ENCODE assay signal across 8 mouse cellular contexts in the genomic region with DNA sequence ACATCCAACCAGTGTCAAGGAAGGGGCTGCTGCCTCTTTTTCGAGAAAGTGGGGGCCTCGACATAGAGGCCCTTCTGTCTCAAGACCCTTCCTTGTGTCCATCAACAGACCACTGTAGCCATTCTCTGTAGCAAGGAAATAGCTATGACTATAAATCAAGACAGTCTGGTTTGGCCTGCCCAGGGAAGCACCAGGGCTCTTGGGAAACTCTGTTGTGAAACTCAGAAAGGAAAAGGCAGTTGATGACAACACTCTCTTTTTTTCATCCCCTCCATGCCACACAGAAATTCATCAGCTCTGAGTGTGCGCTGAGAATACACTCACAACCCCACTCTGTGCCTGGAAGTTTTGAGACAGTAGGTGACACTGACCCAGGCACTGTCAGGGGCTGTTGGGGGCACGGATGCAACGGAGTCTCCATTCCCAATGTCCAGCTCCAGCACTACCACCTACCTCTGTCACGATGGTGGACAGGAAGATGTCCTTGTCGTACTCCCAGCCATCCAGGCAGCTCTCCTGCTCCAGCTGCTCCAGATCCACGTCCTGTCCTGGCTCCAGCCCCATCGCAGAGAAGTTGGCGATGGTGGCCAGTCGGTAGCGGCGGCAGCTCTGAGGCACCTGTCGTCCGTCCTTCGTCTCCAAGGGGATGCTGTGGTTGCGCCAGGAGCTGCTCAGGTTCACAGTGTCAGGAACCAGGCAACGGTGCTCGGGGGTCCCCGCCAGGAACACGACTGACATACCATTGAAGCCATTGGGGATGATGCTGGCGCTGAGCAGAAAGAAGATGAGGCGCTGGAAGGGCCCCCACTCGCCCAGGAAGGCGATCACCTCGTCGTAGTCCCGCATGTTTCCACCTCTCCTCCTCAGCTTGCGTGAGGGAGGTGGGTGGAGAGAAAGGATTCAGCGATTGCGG. TPM values are rescaled to one million over a fixed set of nuclear protein-coding genes. Genes with fewer than 3 reads are reported as not detected.
DNase-seq lines count a peak whose midpoint lies in the region; ATAC-seq and TF ChIP-seq lines count a peak whose summit lies in the region.

No protein-coding gene starts in this region.

- H3K27ac ChIP-seq in heart, embryonic 14.5 days (replicated peaks in 1 of 2; ENCODE audit: control insufficient read depth in 1 of 2, insufficient read depth in 1 of 2, low read depth in 2 of 2, low read length in 2 of 2), result no peak overlapping the region
- H3K27ac ChIP-seq in MEL (ENCODE audit: control insufficient read depth, low read depth, low read length), result peak overlapping the region; percentile 44
- H3K27ac ChIP-seq in embryonic facial prominence, embryonic 12.5 days, result no peak overlapping the region
- no peak overlapping the region for H3K27ac ChIP-seq in limb, embryonic 11.5 days (replicated peaks; ENCODE audit: low read depth, low read length)
- H3K27ac ChIP-seq in neural tube, embryonic 12.5 days, result no peak overlapping the region

- no peak for TF ChIP-seq EP300 in MEL (IDR thresholded peaks at IDR 0.05; ENCODE audit: low read depth in 1 of 2, low read length in 2 of 2)

- peak overlapping the region; percentile 52 to 55 for H3K4me3 ChIP-seq in heart, embryonic 14.5 days (ENCODE audit: control insufficient read depth in 1 of 2, insufficient read depth in 1 of 2, low read depth in 1 of 2, low read length in 2 of 2)
- peak overlapping the region; percentile 65 to 93 for H3K4me3 ChIP-seq in MEL (ENCODE audit: control insufficient read depth in 1 of 2, insufficient read depth in 1 of 2, low read depth in 2 of 2, low read length in 2 of 2)
- H3K4me3 ChIP-seq in embryonic facial prominence, embryonic 12.5 days, result peak overlapping the region; percentile 51
- peak overlapping the region; percentile 41 for H3K4me3 ChIP-seq in limb, embryonic 11.5 days (ENCODE audit: low read depth, low read length)
- H3K4me3 ChIP-seq in neural tube, embryonic 12.5 days, result peak overlapping the region; percentile 52

- H3K9ac ChIP-seq in heart, embryonic 14.5 days (ENCODE audit: low read length), result peak overlapping the region; percentile 74
- H3K9ac ChIP-seq in MEL (ENCODE audit: control insufficient read depth, low read depth, low read length, poor library complexity, severe bottlenecking), result peak overlapping the region; percentile 74
- H3K9ac ChIP-seq in embryonic facial prominence, embryonic 12.5 days, result peak overlapping the region; percentile 58
- H3K9ac ChIP-seq in limb, embryonic 11.5 days (ENCODE audit: low read length), result peak overlapping the region; percentile 67
- H3K9ac ChIP-seq in neural tube, embryonic 12.5 days, result peak overlapping the region; percentile 64; the same call in 1 of the 2 replicates

- WGBS in heart, embryonic 14.5 days, result 18% methylated on average over 31 of the region's 31 CpGs
- WGBS in embryonic facial prominence, embryonic 12.5 days, result 17% methylated on average over 31 of the region's 31 CpGs
- 16% methylated on average over 31 of the region's 31 CpGs for WGBS in limb, embryonic 11.5 days
- 17% methylated on average over 31 of the region's 31 CpGs for WGBS in neural tube, embryonic 12.5 days

- TF ChIP-seq POLR2A in MEL (IDR thresholded peaks at IDR 0.05; ENCODE audit: control insufficient read depth in 1 of 2, insufficient read depth in 1 of 2, low read depth in 1 of 2, low read length in 2 of 2, poor library complexity in 1 of 2), result no peak

- H3K4me2 ChIP-seq in heart, embryonic 14.5 days (ENCODE audit: low read length), result peak overlapping the region; percentile 97
- peak overlapping the region; percentile 87 for H3K4me2 ChIP-seq in embryonic facial prominence, embryonic 12.5 days (replicated peaks)
- peak overlapping the region; percentile 78 for H3K4me2 ChIP-seq in limb, embryonic 11.5 days (ENCODE audit: low read depth, severe bottlenecking)
- H3K4me2 ChIP-seq in neural tube, embryonic 12.5 days (replicated peaks), result peak overlapping the region; percentile 95

- H3K79me2 ChIP-seq in MEL (ENCODE audit: control insufficient read depth, insufficient read depth, low read length, poor library complexity), result peaks cover 3% of the 10 kb centered on the region; the same call in 1 of the 2 replicates

- no peaks in the 10 kb centered on the region for H3K36me3 ChIP-seq in heart, embryonic 14.5 days (ENCODE audit: control insufficient read depth, insufficient read depth, low read length)
- peaks cover 0 to 33% of the 10 kb centered on the region in 2 experiments; a peak in 2 of 4 replicates for H3K36me3 ChIP-seq in MEL (ENCODE audit: control insufficient read depth in 1 of 2, insufficient read depth in 2 of 2, low read length in 2 of 2)
- H3K36me3 ChIP-seq in embryonic facial prominence, embryonic 12.5 days, result no peaks in the 10 kb centered on the region
- no peaks in the 10 kb centered on the region; the same call in 1 of the 2 replicates for H3K36me3 ChIP-seq in limb, embryonic 11.5 days (ENCODE audit: control insufficient read depth, insufficient read depth, low read length)
- H3K36me3 ChIP-seq in neural tube, embryonic 12.5 days, result no peaks in the 10 kb centered on the region

- no peak for TF ChIP-seq RAD21 in MEL (IDR thresholded peaks at IDR 0.05; ENCODE audit: low read depth, low read length)

- DNase-seq in heart, adult 9 months (ENCODE audit: low spot score in 2 of 2), result no peak
- DNase-seq in MEL (ENCODE audit: low read depth, low spot score), result no peak
- peak; percentile 34 for DNase-seq in limb, embryonic 11.5 days (ENCODE audit: low spot score)
- no peak for DNase-seq in T-cell, adult 2 months (ENCODE audit: low spot score)
- DNase-seq in embryo, embryonic 10.5 days (ENCODE audit: low spot score), result no peak

- H3K4me1 ChIP-seq in heart, embryonic 14.5 days (ENCODE audit: control insufficient read depth in 2 of 2, insufficient read depth in 2 of 2, low read length in 2 of 2), result peaks cover 5 to 8% of the 10 kb centered on the region in 2 experiments
- H3K4me1 ChIP-seq in MEL (ENCODE audit: control insufficient read depth in 1 of 2, insufficient read depth in 2 of 2, low read length in 2 of 2), result peaks cover 29 to 39% of the 10 kb centered on the region in 2 experiments
- 0 out of 2 replicates have a peak, but pooled peaks cover 6% of the 10 kb centered on the region for H3K4me1 ChIP-seq in embryonic facial prominence, embryonic 12.5 days
- H3K4me1 ChIP-seq in limb, embryonic 11.5 days (ENCODE audit: control insufficient read depth, insufficient read depth, low read length), result 0 out of 2 replicates have a peak, but pooled peaks cover 3% of the 10 kb centered on the region
- H3K4me1 ChIP-seq in neural tube, embryonic 12.5 days, result peaks cover 11% of the 10 kb centered on the region

- no peak for TF ChIP-seq CTCF in MEL (IDR thresholded peaks at IDR 0.05 in 2 of 3, conservative IDR thresholded peaks at IDR 0.05 in 1 of 3; ENCODE audit: control insufficient read depth in 1 of 3, insufficient read depth in 1 of 3, low read depth in 2 of 3, low read length in 3 of 3, poor library complexity in 1 of 3, severe bottlenecking in 1 of 3)

- H3K9me3 ChIP-seq in heart, embryonic 14.5 days (ENCODE audit: control insufficient read depth, low read length), result no peaks in the 10 kb centered on the region
- no peaks in the 10 kb centered on the region for H3K9me3 ChIP-seq in MEL (replicated peaks; ENCODE audit: insufficient read depth, low read length)
- H3K9me3 ChIP-seq in embryonic facial prominence, embryonic 12.5 days, result no peaks in the 10 kb centered on the region
- no peaks in the 10 kb centered on the region for H3K9me3 ChIP-seq in limb, embryonic 11.5 days (ENCODE audit: control insufficient read depth, low read length)
- H3K9me3 ChIP-seq in neural tube, embryonic 12.5 days, result no peaks in the 10 kb centered on the region

- peaks cover 32% of the 10 kb centered on the region for H3K27me3 ChIP-seq in heart, embryonic 14.5 days (ENCODE audit: control insufficient read depth, insufficient read depth, low read length)
- no peaks in the 10 kb centered on the region for H3K27me3 ChIP-seq in MEL (ENCODE audit: control insufficient read depth in 1 of 2, insufficient read depth in 2 of 2, low read length in 2 of 2)
- H3K27me3 ChIP-seq in embryonic facial prominence, embryonic 12.5 days, result peaks cover 23% of the 10 kb centered on the region
- H3K27me3 ChIP-seq in limb, embryonic 11.5 days (ENCODE audit: control insufficient read depth, insufficient read depth, low read length), result peaks cover 10% of the 10 kb centered on the region
- H3K27me3 ChIP-seq in neural tube, embryonic 12.5 days (replicated peaks), result peaks cover 25% of the 10 kb centered on the region

- ATAC-seq in heart, embryonic 14.5 days (ENCODE audit: insufficient number of reproducible peaks, insufficient read depth, low FRiP score, low read depth), result no peak
- no peak for ATAC-seq in embryonic facial prominence, embryonic 12.5 days (ENCODE audit: insufficient number of reproducible peaks, insufficient read depth, low FRiP score, low TSS enrichment)
- ATAC-seq in limb, embryonic 11.5 days (ENCODE audit: insufficient number of reproducible peaks, low FRiP score, low TSS enrichment, low read depth), result no peak
- ATAC-seq in neural tube, embryonic 12.5 days (ENCODE audit: low FRiP score, low read depth), result no peak; the same call in 1 of the 2 replicates

RNA-seq across cellular contexts. Expression of gene Slc22a4, which starts 0.5 kb away (rescaled TPM):
- polyA plus RNA-seq in heart, embryonic 14.5 days (2014; fragmentation: Nextera tagmentation; extraction: Ambion mirVana), result 0.26 and 1.3 TPM in 2 replicates
- total RNA-seq in MEL (2012; rRNA removed), result 2.3 and 3.5 TPM in 2 replicates
- polyA plus RNA-seq in MEL (2012; ENCODE audit: insufficient read depth in 1 of 2, insufficient read length in 2 of 2, low read depth in 1 of 2, low replicate concordance in 2 of 2, missing spikeins in 1 of 2), result 1 to 10 TPM in 1 of 2 experiments, not detected in 1; 5.8 TPM
- polyA plus RNA-seq in embryonic facial prominence, embryonic 12.5 days (2016; fragmentation: Nextera tagmentation; extraction: Ambion mirVana), result 2.0 and 2.9 TPM in 2 replicates
- polyA plus RNA-seq in limb, embryonic 11.5 days (2014; fragmentation: Nextera tagmentation; extraction: Ambion mirVana), result 0.89 and 1.1 TPM in 2 replicates
- 1.5 and 2.3 TPM in 2 replicates for polyA plus RNA-seq in neural tube, embryonic 12.5 days (2016; fragmentation: Nextera tagmentation; extraction: Ambion mirVana)

RNA-seq across cellular contexts. Expression of gene Pdlim4, which starts 41.4 kb away (rescaled TPM):
- polyA plus RNA-seq in heart, embryonic 14.5 days (2014; fragmentation: Nextera tagmentation; extraction: Ambion mirVana), result 11.5 and 14.6 TPM in 2 replicates
- 0.13 TPM in 1 of 2 replicates, not detected in the other for total RNA-seq in MEL (2012; rRNA removed)
- polyA plus RNA-seq in MEL (2012; ENCODE audit: insufficient read depth in 1 of 2, insufficient read length in 2 of 2, low read depth in 1 of 2, low replicate concordance in 2 of 2, missing spikeins in 1 of 2), result under 1 TPM in 1 of 2 experiments, not detected in 1; 0.70 TPM
- polyA plus RNA-seq in embryonic facial prominence, embryonic 12.5 days (2016; fragmentation: Nextera tagmentation; extraction: Ambion mirVana), result 144 and 146 TPM in 2 replicates
- 166 and 178 TPM in 2 replicates for polyA plus RNA-seq in limb, embryonic 11.5 days (2014; fragmentation: Nextera tagmentation; extraction: Ambion mirVana)
- polyA plus RNA-seq in neural tube, embryonic 12.5 days (2016; fragmentation: Nextera tagmentation; extraction: Ambion mirVana), result 46.1 and 51.4 TPM in 2 replicates

RNA-seq across cellular contexts. Expression of gene Slc22a21, which starts 47.3 kb away (rescaled TPM):
- polyA plus RNA-seq in heart, embryonic 14.5 days (2014; fragmentation: Nextera tagmentation; extraction: Ambion mirVana), result 2.6 and 2.9 TPM in 2 replicates
- 4.2 and 4.7 TPM in 2 replicates for total RNA-seq in MEL (2012; rRNA removed)
- polyA plus RNA-seq in MEL (2012; ENCODE audit: insufficient read depth in 1 of 2, insufficient read length in 2 of 2, low read depth in 1 of 2, low replicate concordance in 2 of 2, missing spikeins in 1 of 2), result 1 to 10 TPM in 1 of 2 experiments, not detected in 1; 6.9 TPM
- polyA plus RNA-seq in embryonic facial prominence, embryonic 12.5 days (2016; fragmentation: Nextera tagmentation; extraction: Ambion mirVana), result 4.9 and 6.1 TPM in 2 replicates
- 2.6 and 2.9 TPM in 2 replicates for polyA plus RNA-seq in limb, embryonic 11.5 days (2014; fragmentation: Nextera tagmentation; extraction: Ambion mirVana)
- polyA plus RNA-seq in neural tube, embryonic 12.5 days (2016; fragmentation: Nextera tagmentation; extraction: Ambion mirVana), result 1.8 and 2.3 TPM in 2 replicates
